Mouse (Mus musculus): ENCODE results near the gene Krtap10-4. TPM values are rescaled to one million over a fixed set of nuclear protein-coding genes. Genes with fewer than 3 reads are reported as not detected.
A peak's percentile ranks its signal among the peaks of the same experiment; 100 is the strongest.
"Not testable (repeated sequence)": the region's sequence is repeated elsewhere in the genome, so short reads cannot be mapped to it uniquely, and the experiment has no call there.

The Krtap10-4 gene
- polyA plus RNA-seq, 1 experiment from 2014 or later: not detected

GRCm38 (mm10) chr10:77798921-77799508, 27.9 kb downstream of the Krtap10-4 start, which contains the start of gene Gm19668:
TSS of gene Gm19668 (minus strand) at chr10:77799133.
- no peak; the same call in 1 of the 2 replicates for ATAC-seq (ENCODE audit: insufficient read depth, low FRiP score, low TSS enrichment)
- no peak within 1 kb of the TSS for H3K4me2 ChIP-seq (ENCODE audit: low read depth)
- 46% methylated on average over 8 of the region's 8 CpGs for WGBS

GRCm38 (mm10) chr10:77798164-77798920, 28.6 kb downstream of the Krtap10-4 start:
- not testable (repeated sequence) for H3K27me3 ChIP-seq (ENCODE audit: control insufficient read depth, insufficient read depth, low read length); H3K4me2 ChIP-seq (ENCODE audit: low read depth); H3K36me3 ChIP-seq (ENCODE audit: control insufficient read depth, insufficient read depth, low read length); DNase-seq (ENCODE audit: low spot score); H3K9me3 ChIP-seq (ENCODE audit: control insufficient read depth, low read length); ATAC-seq (ENCODE audit: insufficient read depth, low FRiP score, low TSS enrichment); H3K9ac ChIP-seq (ENCODE audit: low read length); H3K4me1 ChIP-seq (ENCODE audit: control insufficient read depth, insufficient read depth, low read length); H3K4me3 ChIP-seq (ENCODE audit: low read depth, low read length)
- H3K27ac ChIP-seq (ENCODE audit: low read depth, low read length): 0 out of 2 replicates have a peak overlapping the region, but pooled peaks have one; percentile 8
- 42% methylated on average over 2 of the region's 3 CpGs for WGBS

More at GRCm38 (mm10) chr10:77798921-77799508, 27.9 kb downstream of the Krtap10-4 start, which contains the start of gene Gm19668:
- Histone ChIP-seq H3K27ac (ENCODE audit: low read depth, low read length) (0 out of 2 replicates have a peak within 1 kb of the TSS, but pooled peaks have one; percentile 8), H3K9me3 (ENCODE audit: control insufficient read depth, low read length) (no peaks in the 10 kb centered on the region), H3K36me3 (ENCODE audit: control insufficient read depth, insufficient read depth, low read length) (no peaks in the 10 kb centered on the region), H3K4me1 (ENCODE audit: control insufficient read depth, insufficient read depth, low read length) (peaks cover 2% of the 10 kb centered on the region; the same call in 1 of the 2 replicates), H3K27me3 (ENCODE audit: control insufficient read depth, insufficient read depth, low read length) (no peaks in the 10 kb centered on the region), H3K4me3 (ENCODE audit: low read depth, low read length) (no peak within 1 kb of the TSS), H3K9ac (ENCODE audit: low read length) (no peak within 1 kb of the TSS)
- no peak for DNase-seq (ENCODE audit: low spot score)

DNA sequence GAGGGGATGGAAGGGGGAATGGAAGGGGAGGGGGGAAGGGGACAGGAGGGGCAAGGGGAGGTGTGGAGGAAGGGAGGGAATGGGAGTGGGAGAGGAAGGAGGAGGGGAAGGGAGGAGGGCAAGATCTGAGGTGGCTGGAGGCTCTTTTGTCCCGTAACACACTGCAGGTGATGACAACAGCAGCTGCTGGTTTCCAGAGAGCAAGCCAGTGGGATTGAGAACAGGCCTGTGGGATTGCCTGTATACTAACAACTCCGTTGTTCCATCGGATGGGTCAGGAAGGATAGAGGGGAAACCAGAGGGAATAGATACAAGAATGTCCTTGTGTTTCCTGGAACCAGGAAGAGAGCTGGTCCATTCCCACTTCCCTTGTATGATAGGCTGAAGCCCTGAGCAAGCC, 29.2 kb downstream of the Krtap10-4 start:
- ATAC-seq (ENCODE audit: insufficient read depth, low FRiP score, low TSS enrichment) (no peak), DNase-seq (ENCODE audit: low spot score) (peak; percentile 25)
- H3K36me3 ChIP-seq (ENCODE audit: control insufficient read depth, insufficient read depth, low read length): no peaks in the 10 kb centered on the region
- H3K4me2 ChIP-seq (ENCODE audit: low read depth): no peak overlapping the region
- H3K9me3 ChIP-seq (ENCODE audit: control insufficient read depth, low read length): no peaks in the 10 kb centered on the region
- 18% methylated on average over 3 of the region's 3 CpGs for WGBS
- H3K4me1 ChIP-seq (ENCODE audit: control insufficient read depth, insufficient read depth, low read length): peaks cover 2% of the 10 kb centered on the region; the same call in 1 of the 2 replicates
- no peak overlapping the region for H3K4me3 ChIP-seq (ENCODE audit: low read depth, low read length)
- no peaks in the 10 kb centered on the region for H3K27me3 ChIP-seq (ENCODE audit: control insufficient read depth, insufficient read depth, low read length)
- H3K27ac ChIP-seq (ENCODE audit: low read depth, low read length): 0 out of 2 replicates have a peak overlapping the region, but pooled peaks have one; percentile 8
- H3K9ac ChIP-seq (ENCODE audit: low read length): no peak overlapping the region

GRCm38 (mm10) chr10:77794976-77795375, 31.9 kb downstream of the Krtap10-4 start, which contains the start of gene Gm9639:
TSS of gene Gm9639 (minus strand) at chr10:77795076.
- WGBS: 44% methylated on average over 2 of the region's 2 CpGs
- no peak within 1 kb of the TSS for H3K27ac ChIP-seq (ENCODE audit: low read depth, low read length)

GRCm38 (mm10) chr10:77788621-77789020, 38.3 kb downstream of the Krtap10-4 start:
- DNase-seq (ENCODE audit: low spot score) (no peak), ATAC-seq (ENCODE audit: insufficient read depth, low FRiP score, low TSS enrichment) (no peak)
- Histone ChIP-seq H3K4me3 (ENCODE audit: low read depth, low read length) (no peak overlapping the region), H3K27ac (ENCODE audit: low read depth, low read length) (no peak overlapping the region), H3K9me3 (ENCODE audit: control insufficient read depth, low read length) (no peaks in the 10 kb centered on the region), H3K36me3 (ENCODE audit: control insufficient read depth, insufficient read depth, low read length) (no peaks in the 10 kb centered on the region), H3K4me1 (ENCODE audit: control insufficient read depth, insufficient read depth, low read length) (no peaks in the 10 kb centered on the region), H3K4me2 (ENCODE audit: low read depth) (no peak overlapping the region), H3K27me3 (ENCODE audit: control insufficient read depth, insufficient read depth, low read length) (no peaks in the 10 kb centered on the region), H3K9ac (ENCODE audit: low read length) (no peak overlapping the region)
- WGBS: 76% methylated on average over 2 of the region's 2 CpGs

More at GRCm38 (mm10) chr10:77794976-77795375, 31.9 kb downstream of the Krtap10-4 start, which contains the start of gene Gm9639:
- H3K4me2 ChIP-seq (ENCODE audit: low read depth): no peak within 1 kb of the TSS
- no peaks in the 10 kb centered on the region for H3K27me3 ChIP-seq (ENCODE audit: control insufficient read depth, insufficient read depth, low read length)
- H3K36me3 ChIP-seq (ENCODE audit: control insufficient read depth, insufficient read depth, low read length): no peaks in the 10 kb centered on the region
- peaks cover 2% of the 10 kb centered on the region; the same call in 1 of the 2 replicates for H3K4me1 ChIP-seq (ENCODE audit: control insufficient read depth, insufficient read depth, low read length)
- ATAC-seq (ENCODE audit: insufficient read depth, low FRiP score, low TSS enrichment) (no peak), DNase-seq (ENCODE audit: low spot score) (no peak)
- H3K4me3 ChIP-seq (ENCODE audit: low read depth, low read length): no peak within 1 kb of the TSS
- no peak within 1 kb of the TSS for H3K9ac ChIP-seq (ENCODE audit: low read length)
- H3K9me3 ChIP-seq (ENCODE audit: control insufficient read depth, low read length): no peaks in the 10 kb centered on the region

DNA sequence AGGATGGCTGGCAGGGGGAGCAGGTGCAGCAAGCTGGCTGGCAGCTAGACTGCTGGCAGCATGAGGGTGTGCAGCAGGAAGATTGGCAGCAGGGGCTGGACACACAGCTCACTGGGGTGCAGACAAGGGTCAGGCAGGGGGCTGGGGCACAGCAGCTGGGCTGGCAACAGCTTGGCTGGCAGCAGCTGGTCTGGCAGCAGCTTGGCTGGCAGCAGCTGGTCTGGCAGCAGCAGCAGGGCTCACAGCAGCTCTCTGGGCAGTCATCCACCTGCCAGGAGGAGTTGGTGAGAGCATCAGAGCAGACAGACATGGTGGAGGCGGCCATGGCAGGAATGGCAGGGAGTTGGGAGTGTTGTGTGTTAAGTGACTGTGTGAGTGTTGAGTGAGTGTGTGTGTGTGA, 39.0 kb downstream of the Krtap10-4 start, which contains the start of gene Gm7137:
Gm7137 (minus strand) TSS at position 325 of the 400 bp plus-strand sequence.
- peak; percentile 9 for DNase-seq (ENCODE audit: low spot score)
- H3K9ac ChIP-seq (ENCODE audit: low read length); H3K27me3 ChIP-seq (ENCODE audit: control insufficient read depth, insufficient read depth, low read length); H3K9me3 ChIP-seq (ENCODE audit: control insufficient read depth, low read length); ATAC-seq (ENCODE audit: insufficient read depth, low FRiP score, low TSS enrichment); H3K4me1 ChIP-seq (ENCODE audit: control insufficient read depth, insufficient read depth, low read length); H3K36me3 ChIP-seq (ENCODE audit: control insufficient read depth, insufficient read depth, low read length); H3K4me3 ChIP-seq (ENCODE audit: low read depth, low read length); H3K4me2 ChIP-seq (ENCODE audit: low read depth); H3K27ac ChIP-seq (ENCODE audit: low read depth, low read length): not testable (repeated sequence)
- 63% methylated on average over 1 of the region's 1 CpGs for WGBS

DNA sequence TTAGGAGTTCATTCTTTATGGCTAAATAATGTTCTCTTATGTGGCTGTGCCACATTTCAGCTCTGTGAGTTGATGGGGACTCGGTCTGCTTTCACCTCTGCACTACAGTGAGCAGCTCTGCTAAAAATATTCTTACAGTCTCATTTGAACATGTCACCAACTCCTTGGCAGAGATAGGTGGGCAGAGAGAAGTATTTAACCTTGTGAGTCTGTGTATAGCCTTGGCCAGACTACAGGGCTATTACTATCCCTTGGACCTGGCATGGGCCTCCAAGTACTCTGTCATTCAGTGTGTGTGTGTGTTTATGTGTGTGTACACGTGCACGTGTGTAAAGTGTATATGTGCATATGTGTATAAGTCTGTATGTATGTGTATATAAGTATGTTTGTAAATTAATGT, 43.5 kb downstream of the Krtap10-4 start:
- DNase-seq (ENCODE audit: low spot score); H3K9me3 ChIP-seq (ENCODE audit: control insufficient read depth, low read length); H3K9ac ChIP-seq (ENCODE audit: low read length); ATAC-seq (ENCODE audit: insufficient read depth, low FRiP score, low TSS enrichment); H3K36me3 ChIP-seq (ENCODE audit: control insufficient read depth, insufficient read depth, low read length); H3K4me3 ChIP-seq (ENCODE audit: low read depth, low read length); H3K4me1 ChIP-seq (ENCODE audit: control insufficient read depth, insufficient read depth, low read length); H3K27ac ChIP-seq (ENCODE audit: low read depth, low read length); H3K4me2 ChIP-seq (ENCODE audit: low read depth); H3K27me3 ChIP-seq (ENCODE audit: control insufficient read depth, insufficient read depth, low read length): not testable (repeated sequence)
- 81% methylated on average over 1 of the region's 3 CpGs for WGBS

DNA sequence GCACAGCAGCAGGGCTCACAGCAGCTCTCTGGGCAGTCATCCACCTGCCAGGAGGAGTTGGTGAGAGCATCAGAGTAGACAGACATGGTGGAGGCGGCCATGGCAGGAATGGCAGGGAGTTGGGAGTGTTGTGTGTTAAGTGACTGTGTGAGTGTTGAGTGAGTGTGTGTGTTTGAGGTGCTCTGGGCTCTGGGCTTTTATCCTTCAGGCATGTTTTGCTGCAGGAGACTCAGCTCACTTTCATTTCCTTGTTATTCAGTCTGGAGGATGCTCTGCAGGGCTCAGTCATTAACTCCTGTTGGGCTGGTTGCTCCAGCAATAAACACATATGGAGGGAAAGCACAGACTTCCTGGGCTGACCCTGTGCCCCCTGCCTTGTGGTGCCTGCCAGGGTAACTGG, 44.5 kb downstream of the Krtap10-4 start, which contains the start of gene Gm3250:
Gm3250 (minus strand) TSS at position 101 of the 400 bp plus-strand sequence.
- not testable (repeated sequence) for DNase-seq (ENCODE audit: low spot score); H3K9ac ChIP-seq (ENCODE audit: low read length); H3K4me3 ChIP-seq (ENCODE audit: low read depth, low read length); H3K36me3 ChIP-seq (ENCODE audit: control insufficient read depth, insufficient read depth, low read length); H3K9me3 ChIP-seq (ENCODE audit: control insufficient read depth, low read length); H3K4me1 ChIP-seq (ENCODE audit: control insufficient read depth, insufficient read depth, low read length); ATAC-seq (ENCODE audit: insufficient read depth, low FRiP score, low TSS enrichment); H3K27me3 ChIP-seq (ENCODE audit: control insufficient read depth, insufficient read depth, low read length); H3K27ac ChIP-seq (ENCODE audit: low read depth, low read length); H3K4me2 ChIP-seq (ENCODE audit: low read depth)
- 80% methylated on average over 1 of the region's 1 CpGs for WGBS
